Mouse (Mus musculus) kidney, adult 2 months (tissue): ENCODE data around the gene Cfap97d1.

ENCODE experiments used
- CTCF ChIP-seq: fragments of 200-500 bp; conservative IDR thresholded peaks from 2 replicates; pipeline ENCODE4 v1.5.1; 2011; ENCODE audit warnings: low read depth, mild to moderate bottlenecking, control low read depth, low read length, moderate library complexity, mixed read lengths; ENCODE audit not compliant: insufficient read depth, insufficient read length
- POLR2A ChIP-seq: fragments of 200-500 bp; IDR thresholded peaks from one replicate; pipeline ENCODE4 v1.6.1; 2011; ENCODE audit warnings: low read depth, low read length, control low read depth

GRCm38 (mm10) chr11:102024875-102025274 lies 40.8 kb downstream of the Cfap97d1 start:
- TF ChIP-seq POLR2A (no peak), CTCF (no peak)
